Mouse (Mus musculus): ENCODE data around the gene Ogdh.

The Ogdh gene

GRCm38 (mm10) chr11:6294632-6295031 is 3.2 kb downstream of the Ogdh start:
- CTCF ChIA-PET, result no interaction called here

- CTCF ChIA-PET, result no interaction called here
Observed at GRCm38 (mm10) chr11:6296077-6296476, 4.6 kb downstream of the Ogdh start.

GRCm38 (mm10) chr11:6299435-6299834 is 8.0 kb downstream of the Ogdh start:
- CTCF ChIA-PET, result no interaction called here

- CTCF ChIA-PET, result no interaction called here
Observed at GRCm38 (mm10) chr11:6302793-6303192, 11.4 kb downstream of the Ogdh start.

GRCm38 (mm10) chr11:6305943-6306430 is 14.6 kb downstream of the Ogdh start:
- CTCF ChIA-PET, result interaction anchor here (0.6 kb wide), 2 partner anchors 471 to 761 kb away, joined by 3 to 9 read pairs; no protein-coding TSS in a partner anchor

- CTCF ChIA-PET, result interaction anchor here (0.6 kb wide), 1 partner anchor 181 kb away, joined by 3 read pairs; no protein-coding TSS in a partner anchor
Observed at GRCm38 (mm10) chr11:6308181-6308580, 16.7 kb downstream of the Ogdh start.

GRCm38 (mm10) chr11:6313874-6314406 is 22.5 kb downstream of the Ogdh start:
- CTCF ChIA-PET, result no interaction called here

GRCm38 (mm10) chr11:6316821-6317220 is 25.4 kb downstream of the Ogdh start:
- CTCF ChIA-PET, result no interaction called here

GRCm38 (mm10) chr11:6318559-6318958 is 27.1 kb downstream of the Ogdh start:
- CTCF ChIA-PET, result no interaction called here

- CTCF ChIA-PET, result no interaction called here
Observed at GRCm38 (mm10) chr11:6319374-6319773, 27.9 kb downstream of the Ogdh start.

- CTCF ChIA-PET, result no interaction called here
Observed at GRCm38 (mm10) chr11:6322086-6322485, 30.7 kb downstream of the Ogdh start.

- CTCF ChIA-PET, result no interaction called here
Observed at GRCm38 (mm10) chr11:6323348-6323747, 31.9 kb downstream of the Ogdh start.

- CTCF ChIA-PET, result no interaction called here
Observed at GRCm38 (mm10) chr11:6331256-6331655, 39.8 kb downstream of the Ogdh start.

GRCm38 (mm10) chr11:6332606-6333005 is 41.2 kb downstream of the Ogdh start:
- CTCF ChIA-PET, result no interaction called here

- CTCF ChIA-PET, result no interaction called here
Observed at GRCm38 (mm10) chr11:6333403-6333802, 42.0 kb downstream of the Ogdh start.

GRCm38 (mm10) chr11:6335321-6335720 is 43.9 kb downstream of the Ogdh start:
- CTCF ChIA-PET, result no interaction called here

- CTCF ChIA-PET, result no interaction called here
Observed at GRCm38 (mm10) chr11:6336689-6337088, 45.3 kb downstream of the Ogdh start.

GRCm38 (mm10) chr11:6345956-6346355 is 54.5 kb downstream of the Ogdh start:
- CTCF ChIA-PET, result no interaction called here

GRCm38 (mm10) chr11:6346966-6347365 is 55.5 kb downstream of the Ogdh start:
- CTCF ChIA-PET, result no interaction called here

- CTCF ChIA-PET, result no interaction called here
Observed at GRCm38 (mm10) chr11:6348681-6349200, 57.3 kb downstream of the Ogdh start.

- CTCF ChIA-PET, result interaction anchor here (0.6 kb wide), 1 partner anchor 247 kb away, joined by 3 read pairs; no protein-coding TSS in a partner anchor
Observed at GRCm38 (mm10) chr11:6349586-6349985, 58.2 kb downstream of the Ogdh start.

GRCm38 (mm10) chr11:6355106-6355505 is 63.7 kb downstream of the Ogdh start:
- CTCF ChIA-PET, result no interaction called here

- CTCF ChIA-PET, result interaction anchor here (0.7 kb wide), 1 partner anchor 47 kb away, joined by 3 read pairs; no protein-coding TSS in a partner anchor
Observed at GRCm38 (mm10) chr11:6364581-6365275, 73.3 kb downstream of the Ogdh start.
